Comparison of ENCODE assay signal across 9 mouse cellular contexts in genomic region chr5:107287254-107287907, GRCm38 (mm10). TPM values are rescaled to one million over a fixed set of nuclear protein-coding genes. Genes with fewer than 3 reads are reported as not detected.
A peak's percentile ranks its signal among the peaks of the same experiment; 100 is the strongest.
DNase-seq lines count a peak whose midpoint lies in the region; TF ChIP-seq lines count a peak whose summit lies in the region.
"Had no signal": no experiment of that assay in that cellular context is flagged by ENCODE, and none has a peak within 500 bp of the region (broad histone marks: within the 10 kb centered on the region; RNA-seq: fewer than 3 reads in every experiment).

No protein-coding gene starts in this region.

- TF ChIP-seq CTCF in MEL (IDR thresholded peaks at IDR 0.05 in 2 of 3, conservative IDR thresholded peaks at IDR 0.05 in 1 of 3; ENCODE audit: control insufficient read depth in 1 of 3, insufficient read depth in 1 of 3, low read depth in 2 of 3, low read length in 3 of 3, poor library complexity in 1 of 3, severe bottlenecking in 1 of 3): peak; percentile 39 to 82 (median 53)
- TF ChIP-seq CTCF in spleen, adult 2 months (IDR thresholded peaks at IDR 0.05; ENCODE audit: extremely low read depth, insufficient read depth, insufficient read length, insufficient replicate concordance): peak; percentile 15; the same call in 1 of the 2 replicates

- TF ChIP-seq EP300 in MEL (IDR thresholded peaks at IDR 0.05; ENCODE audit: low read depth in 1 of 2, low read length in 2 of 2): no peak

- TF ChIP-seq POLR2A in MEL (IDR thresholded peaks at IDR 0.05; ENCODE audit: control insufficient read depth in 1 of 2, insufficient read depth in 1 of 2, low read depth in 1 of 2, low read length in 2 of 2, poor library complexity in 1 of 2): no peak
- TF ChIP-seq POLR2A in spleen, adult 2 months (IDR thresholded peaks at IDR 0.05; ENCODE audit: low read depth, low read length): no peak

- TF ChIP-seq RAD21 in MEL (IDR thresholded peaks at IDR 0.05; ENCODE audit: low read depth, low read length): peak; percentile 83

- DNase-seq in cerebellum, adult 18-20 months: peak; percentile 81 to 83
- no peak for DNase-seq in cerebellum, adult 11-12 months
- DNase-seq in MEL (ENCODE audit: low read depth, low spot score): peak; percentile 73
- peak; percentile 86 to 88 for DNase-seq in cerebellum, postnatal 14 days
- DNase-seq in heart, embryonic 10.5 days (ENCODE audit: low spot score): no peak
- peak; percentile 58 for DNase-seq in kidney, postnatal 14 days
- DNase-seq in lung, postnatal 4 days: peak; percentile 64 to 78
- DNase-seq in spleen, adult 2 months (ENCODE audit: low read depth in 1 of 2, low spot score in 2 of 2): peak; percentile 48 to 68

- no peaks in the 10 kb centered on the region for H3K9me3 ChIP-seq in MEL (replicated peaks; ENCODE audit: insufficient read depth, low read length)
- H3K9me3 ChIP-seq in heart, embryonic 10.5 days: no peaks in the 10 kb centered on the region
- H3K9me3 ChIP-seq: megakaryocyte, embryonic 14.5 days had no signal

- no peak overlapping the region for H3K4me3 ChIP-seq in MEL (ENCODE audit: control insufficient read depth in 1 of 2, insufficient read depth in 1 of 2, low read depth in 2 of 2, low read length in 2 of 2)
- H3K4me3 ChIP-seq in heart, embryonic 10.5 days: peak overlapping the region; percentile 94
- H3K4me3 ChIP-seq in spleen, adult 2 months (ENCODE audit: extremely low read depth, insufficient read depth, insufficient read length): peak overlapping the region; percentile 31; the same call in 1 of the 2 replicates
- H3K4me3 ChIP-seq: megakaryocyte, embryonic 14.5 days had no signal

- no peaks in the 10 kb centered on the region for H3K4me1 ChIP-seq in MEL (ENCODE audit: control insufficient read depth in 1 of 2, insufficient read depth in 2 of 2, low read length in 2 of 2)
- H3K4me1 ChIP-seq in heart, embryonic 10.5 days: peaks cover 30% of the 10 kb centered on the region
- H3K4me1 ChIP-seq in spleen, adult 2 months (ENCODE audit: control insufficient read depth, insufficient read depth, insufficient read length): peaks cover 4% of the 10 kb centered on the region

- H3K9ac ChIP-seq in MEL (ENCODE audit: control insufficient read depth, low read depth, low read length, poor library complexity, severe bottlenecking): no peak overlapping the region

- 24% methylated on average over 6 of the region's 6 CpGs for WGBS in heart, embryonic 10.5 days
- 32% methylated on average over 6 of the region's 6 CpGs for WGBS in spleen, adult 2 months

- no peaks in the 10 kb centered on the region for H3K79me2 ChIP-seq in MEL (ENCODE audit: control insufficient read depth, insufficient read depth, low read length, poor library complexity)

- H3K36me3 ChIP-seq in MEL (ENCODE audit: control insufficient read depth in 1 of 2, insufficient read depth in 2 of 2, low read length in 2 of 2): no peaks in the 10 kb centered on the region
- no peaks in the 10 kb centered on the region for H3K36me3 ChIP-seq in heart, embryonic 10.5 days
- no peaks in the 10 kb centered on the region for H3K36me3 ChIP-seq in spleen, adult 2 months (ENCODE audit: control insufficient read depth, insufficient read depth, low read length)

- no peaks in the 10 kb centered on the region; a peak in 1 of 4 replicates for H3K27me3 ChIP-seq in MEL (ENCODE audit: control insufficient read depth in 1 of 2, insufficient read depth in 2 of 2, low read length in 2 of 2)
- peaks cover 13% of the 10 kb centered on the region; the same call in 1 of the 2 replicates for H3K27me3 ChIP-seq in heart, embryonic 10.5 days (ENCODE audit: insufficient read depth, poor library complexity, severe bottlenecking)
- peaks cover 7% of the 10 kb centered on the region for H3K27me3 ChIP-seq in spleen, adult 2 months (ENCODE audit: control insufficient read depth, insufficient read depth, low read length)

- no peak overlapping the region for H3K27ac ChIP-seq in MEL (ENCODE audit: control insufficient read depth, low read depth, low read length)
- peak overlapping the region; percentile 22; the same call in 1 of the 2 replicates for H3K27ac ChIP-seq in heart, embryonic 10.5 days
- H3K27ac ChIP-seq in spleen, adult 2 months (ENCODE audit: insufficient read depth, low read length): 0 out of 2 replicates have a peak overlapping the region, but pooled peaks have one; percentile 28

TF ChIP-seq in MEL, 35 proteins besides CTCF, POLR2A, EP300 and RAD21:
- TF ChIP-seq NRF1 (IDR thresholded peaks at IDR 0.05; ENCODE audit: insufficient read depth, low read depth, low read length, poor library complexity, severe bottlenecking) (no peak), ZC3H11A (IDR thresholded peaks at IDR 0.05; ENCODE audit: low read depth, low read length) (peak; percentile 88), CHD1 (IDR thresholded peaks at IDR 0.05; ENCODE audit: low read depth, low read length) (no peak), MEF2A (IDR thresholded peaks at IDR 0.05; ENCODE audit: extremely low read depth, insufficient replicate concordance, low read depth, low read length, poor library complexity, severe bottlenecking) (no peak), MAFK (IDR thresholded peaks at IDR 0.05; ENCODE audit: borderline replicate concordance, low read depth, low read length) (no peak), POLR2AphosphoS2 (IDR thresholded peaks at IDR 0.05; ENCODE audit: low read length) (no peak), ZNF384 (IDR thresholded peaks at IDR 0.05; ENCODE audit: low read depth, low read length) (0 out of 2 replicates have a peak, but pooled peaks have one; percentile 10), TBP (IDR thresholded peaks at IDR 0.05; ENCODE audit: low read depth, low read length) (no peak), JUND (IDR thresholded peaks at IDR 0.05; ENCODE audit: low read depth, low read length) (no peak), ZMIZ1 (IDR thresholded peaks at IDR 0.05; ENCODE audit: low read depth, low read length) (no peak), ELF1 (IDR thresholded peaks at IDR 0.05; ENCODE audit: low read depth, low read length) (no peak), SMC3 (IDR thresholded peaks at IDR 0.05; ENCODE audit: low read depth, low read length) (peak; percentile 96)

RNA-seq across cellular contexts. Expression of gene Tgfbr3, which starts 2.0 kb away (rescaled TPM):
- total RNA-seq in MEL (2012; rRNA removed): 5.9 and 6.7 TPM in 2 replicates
- 1 to 10 TPM in 1 of 2 experiments, not detected in 1; 3.0 TPM for polyA plus RNA-seq in MEL (2012; ENCODE audit: insufficient read depth in 1 of 2, insufficient read length in 2 of 2, low read depth in 1 of 2, low replicate concordance in 2 of 2, missing spikeins in 1 of 2)
- 36.7 and 54.6 TPM in 2 replicates for polyA plus RNA-seq in heart, embryonic 10.5 days (2016; fragmentation: Nextera tagmentation; extraction: Ambion mirVana)
- 20.5 TPM in 2 replicates for polyA plus RNA-seq in spleen, adult 2 months (2012; rRNA removed)

RNA-seq across cellular contexts. Expression of gene Brdt, which starts 43.6 kb away (rescaled TPM):
- total RNA-seq in MEL (2012; rRNA removed): 10.3 and 12.0 TPM in 2 replicates
- polyA plus RNA-seq in MEL (2012; ENCODE audit: insufficient read depth in 1 of 2, insufficient read length in 2 of 2, low read depth in 1 of 2, low replicate concordance in 2 of 2, missing spikeins in 1 of 2): 10 to 100 TPM in 1 of 2 experiments, not detected in 1; 16.7 TPM
- 0.62 and 0.63 TPM in 2 replicates for polyA plus RNA-seq in heart, embryonic 10.5 days (2016; fragmentation: Nextera tagmentation; extraction: Ambion mirVana)
- 0.39 and 0.60 TPM in 2 replicates for polyA plus RNA-seq in spleen, adult 2 months (2012; rRNA removed)

Comparison
In these comparisons a context has a peak if more than half of its experiments do, and no peak if none do; other contexts are left out.
1. DNase-seq: peak in cerebellum, adult 18-20 months (2 of 2), MEL (single experiment), cerebellum, postnatal 14 days (2 of 2), kidney, postnatal 14 days (single experiment), lung, postnatal 4 days (2 of 2) and spleen, adult 2 months (2 of 2); none in cerebellum, adult 11-12 months (single experiment) and heart, embryonic 10.5 days (single experiment).
2. H3K4me3 ChIP-seq: peak in heart, embryonic 10.5 days (single experiment) and spleen, adult 2 months (single experiment); none in MEL (0 of 2).